Mouse (Mus musculus) gastrocnemius, adult 2 months (tissue): ENCODE results near the gene Zfp697. TPM values are rescaled to one million over a fixed set of nuclear protein-coding genes. Genes with fewer than 3 reads are reported as not detected.
"Not testable (repeated sequence)": the region's sequence is repeated elsewhere in the genome, so short reads cannot be mapped to it uniquely, and the experiment has no call there.

Experiments used
- DNase-seq: peaks from one replicate; pipeline ENCODE4 v3.0.0; 2022
- H3K27ac ChIP-seq: fragments of 200-600 bp; 2 replicates; pipeline ENCODE4 v1.8.1; 2022; ENCODE audit warnings: mild to moderate bottlenecking
- H3K4me3 ChIP-seq: fragments of 200-600 bp; 2 replicates; pipeline ENCODE4 v1.8.1; 2022; ENCODE audit warnings: mild to moderate bottlenecking, moderate library complexity
- CTCF ChIP-seq: fragments of 200-600 bp; IDR thresholded peaks from 2 replicates; pipeline ENCODE4 v1.8.1; 2022; ENCODE audit warnings: antibody characterized with exemption, mild to moderate bottlenecking, moderate library complexity
- intact Hi-C: fragments of 180-260 bp; cut with DNase I; formaldehyde crosslinking; loops from one replicate; pipeline ENCODE4 v1.15.1; 2025
- total RNA-seq, 2 experiments: library from RNA; stranded (reverse); gene quantifications; 2 replicates each; pipeline ENCODE4 v1.2.3; 2021

Gene Zfp697
- total RNA-seq, 2 experiments from 2014 or later, result 1.1 to 1.6 TPM

DNA sequence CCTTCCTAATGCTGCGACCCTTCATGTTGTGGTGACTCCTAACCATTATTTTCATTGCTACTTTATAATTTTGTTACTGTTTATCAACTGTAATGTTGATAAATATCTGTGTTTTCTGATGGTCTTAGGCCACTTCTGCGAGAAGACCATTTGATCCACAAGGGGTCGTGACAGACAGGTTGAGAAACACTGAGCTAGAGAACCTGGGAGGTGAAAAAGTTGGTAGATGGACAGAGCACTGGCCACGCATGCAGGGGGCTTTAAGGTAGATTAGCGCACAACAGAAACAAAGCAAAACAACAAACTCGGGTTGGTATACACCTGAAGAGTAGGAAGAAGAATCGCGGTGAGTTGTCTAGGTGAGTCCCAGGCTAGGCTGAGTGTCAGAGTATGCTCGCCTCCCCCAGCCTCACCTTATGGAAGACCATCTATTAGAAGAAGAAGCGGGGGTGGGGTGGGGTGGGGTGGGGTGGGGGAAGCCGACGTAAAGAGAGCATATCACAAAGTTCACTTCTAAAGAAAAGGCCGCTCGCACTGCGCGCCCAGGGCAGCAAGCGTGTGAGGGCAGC, 500 bp upstream of the Zfp697 start:
- DNase-seq, result no peak
- Histone ChIP-seq H3K27ac (peak overlapping the region; percentile 79), H3K4me3 (peak overlapping the region; percentile 86)
- TF ChIP-seq CTCF, result peak; percentile 38; the same call in 1 of the 2 replicates
- intact Hi-C loops, result loop anchor here (5.0 kb wide), 1 partner anchor 36 kb away; no protein-coding TSS in a partner anchor

DNA sequence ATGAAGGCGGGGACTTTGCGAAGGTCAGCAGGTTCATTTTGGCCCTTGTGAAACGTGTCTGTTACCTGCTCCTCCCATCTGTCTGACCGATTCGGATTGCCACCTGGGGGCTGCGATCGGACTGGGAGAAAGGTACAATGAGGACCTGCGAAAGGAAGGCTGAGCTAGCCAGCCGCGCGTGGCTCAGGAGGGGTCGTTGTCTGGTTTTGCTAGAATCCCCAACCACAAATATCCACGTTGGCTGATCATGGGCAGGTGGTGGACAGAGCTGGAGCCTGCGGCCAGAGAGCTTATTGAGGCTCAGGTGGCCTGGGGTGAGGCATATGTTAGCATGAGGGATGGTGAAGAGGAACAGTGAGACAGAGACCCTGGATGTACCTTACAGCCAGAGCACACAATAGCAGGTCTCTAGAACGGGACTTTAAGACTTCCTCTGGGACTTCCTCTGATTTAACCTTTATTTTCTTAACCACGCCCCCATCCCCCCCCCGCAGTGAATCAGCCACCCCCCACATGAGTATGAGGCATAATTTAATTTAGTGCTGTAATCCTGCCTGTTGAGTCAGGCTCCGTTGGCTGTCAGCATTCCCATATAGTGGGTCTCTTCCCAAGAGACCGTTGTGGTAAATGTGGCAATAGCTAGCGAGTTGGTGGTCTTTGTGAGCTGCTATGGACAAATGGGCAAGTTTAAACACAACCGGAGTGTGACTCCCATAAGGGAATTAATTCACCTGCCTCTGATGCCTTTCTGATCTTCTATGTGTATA, 946 bp downstream of the Zfp697 start:
- DNase-seq, result no peak
- peak overlapping the region; percentile 79 for H3K27ac ChIP-seq
- H3K4me3 ChIP-seq, result peak overlapping the region; percentile 86
- intact Hi-C loops, result loop anchor here (5.0 kb wide), 1 partner anchor 34 kb away; no protein-coding TSS in a partner anchor
- TF ChIP-seq CTCF, result no peak

DNA sequence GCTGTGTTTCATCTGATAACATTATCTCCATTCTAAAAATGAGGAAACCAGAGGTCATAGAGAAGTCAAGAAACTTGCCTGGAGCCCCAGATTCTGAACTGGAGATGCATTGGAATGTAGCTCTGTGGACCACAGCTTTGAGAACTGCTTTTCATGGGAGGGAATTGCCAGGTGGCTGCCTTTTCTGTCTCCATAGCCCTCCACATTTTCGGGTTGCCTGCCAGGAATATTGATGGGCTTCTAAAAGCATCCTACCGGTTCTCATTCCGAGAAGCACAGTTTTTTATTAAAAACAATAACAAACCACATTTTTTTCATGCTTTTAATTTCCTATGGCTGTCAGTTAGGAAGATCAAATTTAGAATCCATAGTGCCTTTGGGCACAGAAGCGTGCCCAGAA, 4.8 kb downstream of the Zfp697 start:
- Histone ChIP-seq H3K4me3 (no peak overlapping the region), H3K27ac (no peak overlapping the region)
- intact Hi-C loops, result no loop called here
- no peak for TF ChIP-seq CTCF
- no peak for DNase-seq

DNA sequence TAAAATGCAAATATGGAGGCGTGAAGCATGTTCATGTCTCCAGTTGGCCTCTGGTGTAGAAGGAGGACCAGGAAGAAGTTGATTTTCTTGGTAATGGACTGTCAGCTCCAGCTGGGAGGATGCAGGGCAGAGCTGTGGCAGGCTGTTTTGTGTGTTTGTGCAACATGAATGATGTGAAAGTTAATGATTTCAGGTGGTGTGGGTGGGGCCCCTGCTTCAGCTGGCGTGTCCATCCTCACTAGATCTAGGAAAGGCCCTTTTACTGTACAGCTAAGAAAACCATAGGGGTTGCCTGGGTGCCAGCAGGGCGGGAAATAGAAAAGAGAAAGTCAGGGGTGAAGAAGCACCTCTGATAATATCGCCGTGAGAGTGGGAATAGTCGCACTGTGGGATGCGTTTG, 5.5 kb downstream of the Zfp697 start:
- Histone ChIP-seq H3K27ac (no peak overlapping the region), H3K4me3 (no peak overlapping the region)
- no peak for DNase-seq
- TF ChIP-seq CTCF, result no peak
- intact Hi-C loops, result no loop called here

DNA sequence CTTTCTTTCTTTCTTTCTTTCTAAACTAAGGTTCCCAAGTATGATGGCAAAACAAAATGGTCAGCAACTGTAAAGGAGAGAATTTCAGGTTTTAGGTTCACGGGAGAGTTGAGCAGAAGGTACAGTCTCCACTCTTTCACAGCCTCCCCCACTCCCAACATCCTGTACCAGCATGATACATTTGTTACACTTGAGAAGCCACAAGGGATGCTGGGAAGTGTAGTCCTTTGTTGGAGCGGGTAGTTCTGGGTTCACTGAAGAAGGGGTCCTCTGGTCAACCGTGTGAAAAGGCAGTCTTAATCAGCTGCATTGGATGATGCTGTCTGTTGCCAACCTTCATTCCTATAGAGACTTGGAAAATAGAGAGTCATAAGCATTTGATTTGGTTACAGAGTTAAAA, 7.0 kb downstream of the Zfp697 start:
- H3K27ac ChIP-seq, result no peak overlapping the region
- H3K4me3 ChIP-seq, result no peak overlapping the region
- DNase-seq, result no peak
- intact Hi-C loops, result no loop called here
- no peak for TF ChIP-seq CTCF

DNA sequence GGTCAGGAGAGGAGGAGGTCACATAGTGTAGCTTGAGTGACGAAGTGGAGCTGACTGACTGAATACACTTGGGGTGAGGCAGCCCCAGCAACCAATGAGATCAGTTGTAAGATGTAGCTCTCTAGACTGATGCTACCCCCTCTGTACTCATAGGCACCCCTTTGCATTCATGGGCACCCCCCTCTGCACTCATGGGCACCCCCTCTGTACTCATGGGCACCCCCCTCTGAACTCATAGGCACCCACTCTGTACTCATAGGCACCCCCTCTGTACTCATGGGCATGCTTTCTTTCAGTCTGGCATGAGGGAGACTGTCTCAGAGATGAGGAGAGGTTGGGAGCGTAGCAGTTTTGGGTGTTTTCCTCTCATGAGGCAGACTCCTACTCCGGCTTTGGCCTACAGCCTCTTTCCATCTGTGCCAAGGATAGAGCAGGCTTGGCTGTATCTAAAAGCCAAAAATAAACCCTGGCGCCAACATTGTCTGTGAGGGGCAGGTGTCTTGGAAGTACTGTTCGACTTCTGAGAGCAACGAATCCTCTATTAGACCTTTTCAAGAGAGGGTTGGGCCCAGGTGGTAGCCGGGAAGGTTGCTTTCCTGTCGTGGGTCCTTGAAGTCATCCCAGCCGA, 22.1 kb downstream of the Zfp697 start:
- H3K27ac ChIP-seq, intact Hi-C loops, H3K4me3 ChIP-seq: not testable (repeated sequence)
- peak; percentile 33 for DNase-seq

DNA sequence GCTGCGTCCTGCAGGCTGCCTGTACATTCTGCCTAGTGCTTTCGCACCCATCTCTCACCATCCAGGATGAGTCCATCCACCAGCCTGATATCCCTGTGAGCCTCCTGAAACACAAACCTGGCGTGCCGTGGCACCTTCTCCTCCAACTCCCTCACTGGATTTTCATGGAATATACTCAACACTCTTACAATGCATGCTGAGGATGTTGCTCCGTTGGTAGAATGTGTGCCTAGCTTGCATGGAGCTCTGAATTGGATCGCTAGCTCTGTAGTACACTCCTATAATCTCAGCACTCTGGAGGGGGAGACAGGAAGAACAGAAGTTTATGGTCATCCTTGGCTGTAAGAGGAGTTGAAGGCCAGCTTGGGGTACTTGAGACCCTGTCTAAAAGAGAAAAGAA, 23.6 kb downstream of the Zfp697 start:
- DNase-seq, intact Hi-C loops, H3K27ac ChIP-seq, H3K4me3 ChIP-seq: not testable (repeated sequence)

DNA sequence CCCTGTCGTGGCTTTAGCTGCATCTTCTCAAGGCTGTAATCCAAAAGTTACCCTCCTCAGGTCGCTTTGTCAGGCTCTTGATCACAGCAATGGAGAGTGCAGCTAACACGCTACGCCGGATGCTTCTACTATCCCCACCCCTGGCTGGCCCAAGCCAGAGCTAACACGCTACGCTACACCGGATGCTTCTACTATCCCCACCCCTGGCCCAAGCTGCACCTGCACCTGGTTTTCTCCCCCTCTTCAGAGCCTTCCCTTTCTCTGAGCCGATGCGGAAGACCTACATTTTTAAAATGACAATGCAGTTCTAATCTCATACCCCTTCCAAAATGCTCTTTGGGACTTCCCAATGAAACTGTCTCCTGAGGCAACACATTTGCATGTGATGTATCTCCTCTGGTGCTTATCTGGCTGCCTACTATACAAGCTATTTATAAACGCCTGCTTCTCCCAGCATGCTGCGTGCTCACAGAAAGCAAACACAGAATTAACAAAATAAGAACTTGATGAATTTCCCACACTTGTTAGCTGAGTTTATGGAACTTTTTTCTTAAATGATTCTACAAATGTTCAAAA, 24.4 kb downstream of the Zfp697 start:
- H3K27ac ChIP-seq, result peak overlapping the region; percentile 57; the same call in 1 of the 2 replicates
- H3K4me3 ChIP-seq, intact Hi-C loops, DNase-seq: not testable (repeated sequence)

DNA sequence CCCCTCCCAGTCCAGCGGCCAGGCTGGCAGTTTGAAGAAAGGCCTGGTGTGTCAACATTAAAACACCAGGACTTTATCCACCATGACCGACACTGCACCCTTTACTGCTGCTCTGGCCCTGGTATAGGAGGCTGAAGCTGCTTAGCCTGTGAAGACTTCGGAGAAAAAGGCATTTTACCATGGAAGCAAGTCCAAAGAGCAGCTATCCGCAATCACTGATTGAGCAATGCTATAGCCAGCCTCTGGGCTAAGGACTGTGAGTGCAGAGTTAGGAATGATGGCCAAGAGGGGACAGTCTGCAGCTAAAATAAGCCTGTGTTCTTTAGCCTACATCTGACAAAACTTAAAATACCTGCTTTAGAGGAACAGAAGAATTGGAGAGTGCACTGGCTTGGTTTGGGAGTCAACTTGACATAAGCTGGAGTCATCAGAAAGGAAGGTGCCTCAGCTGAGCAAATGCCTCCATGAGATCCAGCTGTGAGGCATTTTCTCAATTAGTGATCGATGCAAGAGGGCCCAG, 25.1 kb downstream of the Zfp697 start:
- intact Hi-C loops, H3K4me3 ChIP-seq, DNase-seq: not testable (repeated sequence)
- H3K27ac ChIP-seq, result peak overlapping the region; percentile 57; the same call in 1 of the 2 replicates

DNA sequence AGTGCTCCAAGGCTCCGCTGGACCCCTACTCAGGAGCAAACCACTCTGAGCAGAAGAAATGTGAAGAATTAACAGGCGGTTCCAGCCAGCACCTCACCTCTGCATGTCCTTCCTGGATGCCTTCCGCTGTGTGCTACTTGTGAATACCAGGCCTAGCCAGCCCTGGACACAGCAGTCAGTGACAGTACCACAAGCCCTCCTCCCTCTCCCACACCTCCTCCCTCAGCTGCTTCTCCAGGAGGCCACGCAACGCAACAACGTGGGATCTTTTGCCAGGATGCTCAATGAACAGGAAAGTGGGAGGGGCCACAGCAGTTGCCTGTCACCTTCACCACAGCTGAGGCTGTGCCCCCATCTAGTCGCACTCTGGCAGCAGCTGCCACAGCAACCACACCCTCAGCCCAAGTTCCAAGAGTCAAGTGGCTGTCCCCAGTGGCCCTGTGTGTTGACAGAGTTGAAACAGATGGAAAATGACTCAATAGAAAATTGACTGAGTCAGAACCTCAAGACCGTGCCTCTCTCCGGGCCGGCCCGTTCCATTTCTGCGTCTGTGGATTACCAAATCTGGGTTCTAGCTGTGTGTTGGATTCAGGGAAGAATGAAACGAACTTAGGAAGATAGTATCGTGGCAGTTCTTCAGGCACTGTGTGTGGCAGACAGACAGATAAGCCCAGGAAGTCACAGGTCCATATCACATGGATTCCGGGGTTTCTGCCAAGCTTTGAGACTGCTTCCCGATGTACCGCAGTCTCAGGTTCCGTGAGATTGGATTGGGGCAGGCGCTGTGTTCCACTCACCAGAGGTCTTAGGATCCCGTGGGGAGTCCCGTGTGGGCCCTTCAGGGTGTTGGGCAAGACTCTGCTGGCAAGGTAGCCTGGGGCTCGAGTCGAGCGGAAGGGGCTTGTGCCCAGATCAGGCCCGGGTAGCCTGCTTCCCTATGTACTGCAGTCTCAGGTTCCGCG, 28.6 kb downstream of the Zfp697 start:
- H3K4me3 ChIP-seq, intact Hi-C loops, DNase-seq, H3K27ac ChIP-seq: not testable (repeated sequence)

DNA sequence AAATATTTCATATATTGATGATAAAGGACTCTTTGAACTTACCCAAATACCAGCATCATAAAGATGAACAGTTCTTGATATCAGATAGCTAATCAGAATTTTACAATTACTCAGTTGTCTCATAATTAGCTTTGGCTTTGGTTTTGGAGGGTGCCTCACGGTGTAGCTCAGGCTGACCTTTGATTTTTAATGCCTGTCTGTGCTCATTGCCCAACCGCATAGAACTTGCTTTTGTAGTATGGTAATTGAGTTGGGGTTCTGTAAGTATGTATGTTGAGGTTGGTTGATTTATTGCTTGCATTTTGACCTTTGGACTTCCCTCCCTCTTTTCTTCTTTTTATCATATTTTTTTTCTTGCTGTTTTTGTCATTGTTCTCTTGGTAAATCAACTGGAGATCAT, 31.5 kb downstream of the Zfp697 start:
- H3K27ac ChIP-seq, result no peak overlapping the region
- intact Hi-C loops, result loop anchor here (2.0 kb wide), 1 partner anchor 19 kb away; no protein-coding TSS in a partner anchor
- DNase-seq, result no peak
- TF ChIP-seq CTCF, result no peak
- no peak overlapping the region for H3K4me3 ChIP-seq

DNA sequence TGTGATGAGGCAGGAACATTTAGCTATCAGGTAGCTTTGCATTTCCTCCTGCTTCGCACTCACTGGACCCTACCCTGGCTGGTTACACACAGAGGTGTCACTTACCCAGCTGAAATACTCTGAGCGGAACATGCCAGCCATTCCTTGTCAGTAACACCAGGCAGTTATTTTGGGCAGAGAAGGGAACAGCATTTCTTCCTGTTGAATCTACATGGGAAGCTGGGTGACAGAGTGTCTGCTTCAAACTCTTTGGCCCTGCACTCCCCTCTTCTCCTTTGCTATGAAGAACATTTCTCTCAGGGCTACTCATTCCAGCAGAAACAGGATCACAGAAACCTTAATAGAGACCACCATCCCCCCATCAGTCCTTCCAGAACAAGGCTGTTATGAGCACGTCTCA, 32.0 kb downstream of the Zfp697 start:
- Histone ChIP-seq H3K27ac (peak overlapping the region; percentile 25; the same call in 1 of the 2 replicates), H3K4me3 (no peak overlapping the region)
- DNase-seq, result peak; percentile 42
- no peak for TF ChIP-seq CTCF
- intact Hi-C loops, result no loop called here
